Mouse (Mus musculus) megakaryocyte, embryonic 14.5 days (primary cell): ENCODE measurements around the gene Pip4k2c.

Source experiments
- FLI1 ChIP-seq: IDR thresholded peaks from 2 replicates; pipeline ENCODE4 v1.6.1; 2012; ENCODE audit warnings: low read length, inconsistent platforms, mixed read lengths
- GATA1 ChIP-seq: IDR thresholded peaks from 3 replicates; pipeline ENCODE4 v1.6.1; 2012; ENCODE audit warnings: mixed read lengths, low read length, inconsistent platforms, borderline replicate concordance

DNA sequence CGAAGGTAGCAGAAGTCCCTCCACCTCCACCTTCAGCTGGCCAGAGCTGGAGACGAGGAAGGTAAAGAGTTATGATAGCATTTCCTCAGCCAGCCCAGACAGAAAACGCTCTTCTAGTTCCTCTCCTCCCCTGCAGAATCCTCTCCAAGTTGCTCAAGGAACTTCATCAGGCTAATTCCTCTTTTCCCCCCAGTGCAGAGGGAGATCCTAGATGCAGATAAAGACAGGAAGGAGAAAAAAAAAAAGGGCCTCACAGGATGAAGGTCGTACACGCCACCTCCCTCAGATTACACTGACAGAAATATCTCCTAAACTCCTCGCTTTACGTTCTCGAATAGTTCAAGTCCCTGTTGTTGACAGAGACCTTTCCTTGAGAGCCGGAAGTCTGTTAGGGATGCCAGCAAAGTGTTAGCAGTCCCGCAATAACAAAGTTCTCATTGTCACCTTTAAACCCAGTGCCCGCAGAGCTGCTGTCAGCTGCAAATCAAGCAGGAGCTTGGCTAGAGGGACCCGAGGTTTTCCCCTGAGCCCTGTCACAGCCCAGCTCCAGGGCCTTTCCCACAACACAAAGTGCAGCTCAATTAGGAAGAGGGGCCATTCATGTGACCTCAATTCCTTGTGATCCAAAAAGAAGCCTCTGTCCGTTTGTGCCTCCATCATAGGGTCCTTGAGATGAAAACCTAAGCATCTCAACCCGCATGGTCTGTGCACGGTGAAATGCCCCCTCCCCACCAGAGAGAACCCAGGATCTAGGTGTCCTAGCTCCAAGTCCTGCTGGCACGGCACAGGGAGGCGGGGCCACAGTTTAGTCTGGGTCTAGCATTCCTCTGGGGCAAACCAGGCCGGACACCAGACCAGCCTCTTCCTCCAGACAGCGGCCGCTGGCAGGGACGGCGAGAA, 16.7 kb downstream of the Pip4k2c start:
- TF ChIP-seq GATA1 (no peak), FLI1 (no peak)
